Mouse (Mus musculus): ENCODE measurements at regions not wholly inside any gene's neighbourhood (a gene's known extent, or its start where the extent isn't known, plus 50 kb on each side); places are given as distances from the start of the nearest gene placed in this dataset.
A peak's percentile ranks its signal among the peaks of the same experiment; 100 is the strongest.

DNA sequence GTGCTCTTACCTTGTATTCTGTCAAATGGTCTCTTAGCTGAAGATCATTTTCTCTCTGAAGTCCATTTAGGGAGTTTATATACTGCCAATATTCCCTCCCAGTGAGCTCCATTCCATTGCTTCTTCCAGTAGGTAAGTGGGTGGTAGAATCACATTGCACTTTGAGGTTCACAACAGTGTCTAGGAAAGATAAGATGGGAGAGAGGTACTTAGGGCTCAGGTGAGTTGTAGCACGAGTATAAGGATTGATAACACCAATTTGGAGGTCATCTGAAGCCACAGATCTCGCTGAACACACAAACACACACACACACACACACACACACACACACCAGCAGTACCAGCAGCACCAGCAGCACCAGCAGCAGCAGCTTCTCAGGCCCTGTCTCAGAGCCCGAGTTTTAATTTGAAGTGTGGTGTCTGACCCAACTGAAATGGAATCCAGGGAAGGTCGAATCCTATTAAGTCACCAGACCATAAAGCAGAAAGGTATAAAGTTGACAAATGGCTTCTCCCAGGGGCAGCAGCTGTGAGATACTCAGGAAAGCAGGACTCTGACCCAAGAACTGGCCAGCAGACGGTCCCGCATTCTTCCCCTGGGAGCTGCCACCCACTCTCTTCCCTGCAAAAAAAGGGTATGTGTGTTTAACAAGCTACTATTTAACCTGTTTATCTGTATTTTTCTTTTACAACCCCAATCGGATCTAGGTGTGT is 561.9 kb upstream of the Cdh11 start:
- no peak for DNase-seq (ENCODE audit: low read depth, low spot score)

DNA sequence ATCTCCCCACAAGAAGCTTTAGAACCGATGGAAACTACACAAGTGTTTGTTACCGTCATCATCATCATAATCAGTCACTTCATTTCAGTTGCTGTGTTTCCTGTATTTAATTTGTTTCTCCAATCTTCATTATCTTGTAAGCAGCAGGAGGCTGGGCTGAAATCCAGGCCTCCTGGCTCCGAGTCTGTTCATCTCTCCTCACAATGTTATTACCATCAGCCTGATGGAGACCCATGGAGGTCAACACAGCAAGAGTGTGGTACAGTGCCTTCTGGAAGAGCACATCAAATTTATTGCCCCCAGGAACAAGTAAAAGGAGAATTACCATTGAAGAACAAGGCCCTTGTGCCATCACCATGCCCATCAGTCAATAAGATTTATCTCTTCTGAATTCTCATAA is 576.3 kb upstream of the Cdh11 start:
- DNase-seq (ENCODE audit: low read depth, low spot score): no peak

DNA sequence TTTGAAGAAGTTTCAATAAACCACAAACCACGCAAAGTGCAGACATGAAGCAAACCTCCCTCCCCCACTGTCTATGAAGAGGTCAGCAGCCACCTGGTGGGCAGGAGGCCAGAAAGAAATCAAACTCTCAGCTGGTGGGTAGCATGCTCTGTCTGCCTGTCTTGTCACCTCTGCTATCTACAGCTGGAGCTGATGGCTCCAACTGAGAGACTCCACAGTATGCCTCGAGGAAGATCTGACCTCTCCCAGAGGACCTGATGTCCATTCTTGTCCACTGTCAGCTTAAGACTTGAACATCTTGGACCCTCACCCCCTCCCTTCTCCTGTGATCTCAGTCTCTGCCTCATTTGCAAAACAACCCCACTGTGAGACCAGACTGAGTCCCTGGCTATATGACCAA is 585.0 kb upstream of the Cdh11 start:
- DNase-seq (ENCODE audit: low read depth, low spot score): no peak

DNA sequence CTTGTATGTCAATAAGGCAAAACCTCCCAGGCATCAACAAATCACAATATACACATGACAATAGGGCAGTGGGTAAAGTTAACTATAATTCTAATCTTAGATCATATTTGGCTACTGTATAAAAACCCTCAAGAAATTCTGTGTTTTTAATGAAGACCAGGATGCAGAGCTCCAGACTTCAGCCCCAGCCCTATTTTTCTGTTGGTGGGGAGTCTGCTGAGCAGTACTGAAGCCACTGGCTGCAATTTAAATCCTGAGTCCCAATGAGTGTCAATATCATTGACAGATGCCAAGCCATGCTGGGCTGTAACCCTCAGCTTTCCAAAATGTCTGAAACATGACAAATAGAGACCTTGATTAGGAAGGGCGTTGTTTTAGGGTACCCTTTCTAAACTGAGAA is 587.6 kb upstream of the Cdh11 start:
- no peak for DNase-seq (ENCODE audit: low read depth, low spot score)

- no peak for DNase-seq (ENCODE audit: low read depth, low spot score)
Observed at GRCm38 (mm10) chr8:103374151-103374550, 588.7 kb upstream of the Cdh11 start.

DNA sequence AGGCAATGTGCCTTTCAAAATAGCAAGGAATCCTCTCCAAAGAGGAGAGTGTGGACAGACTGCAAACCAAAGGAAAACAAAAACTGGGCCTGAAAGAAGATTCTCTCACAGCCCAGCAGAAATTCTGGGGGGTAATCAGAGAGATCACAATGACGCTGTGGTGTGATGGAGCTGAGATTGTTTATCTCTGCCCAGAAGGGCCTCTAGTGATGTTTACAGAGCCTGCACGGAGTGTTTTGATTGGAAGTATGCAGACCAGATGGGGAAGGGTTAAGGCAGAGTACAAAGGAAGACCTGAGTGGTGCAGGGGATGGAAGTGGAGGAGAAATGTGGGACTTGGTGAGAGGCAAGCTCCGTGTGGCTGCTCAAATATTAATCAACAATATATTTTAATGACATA is 593.1 kb upstream of the Cdh11 start:
- DNase-seq (ENCODE audit: low read depth, low spot score): no peak

DNA sequence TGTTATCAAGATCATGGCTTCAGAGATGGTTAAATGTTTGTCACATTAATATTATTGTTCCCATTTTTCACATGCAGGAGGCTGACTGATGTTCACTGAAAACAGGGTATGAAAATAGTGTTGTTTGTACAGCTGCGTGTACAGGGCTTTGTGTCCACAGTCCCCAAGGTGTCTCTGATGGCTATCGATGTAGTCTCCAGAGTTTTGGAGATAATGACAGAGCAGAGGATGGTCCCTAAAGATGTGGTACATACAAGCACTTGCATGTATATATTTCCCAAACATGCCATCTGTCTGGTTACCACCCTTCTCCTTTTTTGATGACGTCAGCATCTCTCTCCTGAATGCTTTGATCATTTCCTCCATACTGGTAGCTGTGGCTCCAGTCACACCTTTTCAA is 596.1 kb upstream of the Cdh11 start:
- DNase-seq (ENCODE audit: low read depth, low spot score): no peak

- DNase-seq (ENCODE audit: low read depth, low spot score): no peak
Observed at GRCm38 (mm10) chr8:103391359-103391758, 605.9 kb upstream of the Cdh11 start.

DNA sequence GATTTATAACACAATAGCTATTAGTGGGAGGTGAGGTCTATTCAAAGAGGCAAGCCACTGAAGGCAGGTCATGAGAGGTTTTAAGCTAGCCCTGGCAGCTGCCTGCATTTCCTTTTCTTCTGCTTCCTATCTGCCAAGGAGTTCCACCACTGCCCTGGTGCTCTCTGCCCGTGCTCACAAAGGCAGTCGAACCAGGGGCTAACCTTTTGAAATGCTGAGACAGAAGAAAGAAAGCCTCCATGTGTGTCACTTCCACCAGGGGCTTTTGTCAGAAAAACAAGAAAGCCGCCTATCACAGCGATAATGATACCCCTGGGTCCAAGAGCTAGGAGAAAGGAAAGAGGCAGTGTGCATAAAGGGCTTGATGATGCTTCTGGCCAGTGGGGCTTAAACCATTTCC is 609.9 kb upstream of the Cdh11 start:
- DNase-seq (ENCODE audit: low read depth, low spot score): no peak

DNA sequence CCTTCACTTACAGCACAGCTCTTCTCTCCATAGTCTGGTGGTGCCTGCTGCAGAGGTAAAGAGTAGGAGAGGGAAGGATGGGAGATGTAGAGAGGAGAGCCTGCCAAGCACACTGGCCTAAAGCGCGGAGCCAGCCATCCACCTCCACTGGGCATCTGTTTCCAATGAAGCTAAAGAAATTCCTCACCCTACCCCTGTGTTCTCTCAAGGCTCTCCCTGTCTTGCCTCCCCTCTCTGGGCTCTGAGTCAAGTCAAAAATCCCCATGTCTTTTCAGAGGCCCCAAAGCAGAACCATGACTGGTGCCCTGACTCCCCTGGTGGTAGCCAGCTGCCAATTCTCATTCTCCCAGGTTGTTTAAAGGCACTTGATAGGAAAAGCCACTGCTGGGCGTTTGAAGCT is 612.7 kb upstream of the Cdh11 start:
- DNase-seq (ENCODE audit: low read depth, low spot score): no peak

DNA sequence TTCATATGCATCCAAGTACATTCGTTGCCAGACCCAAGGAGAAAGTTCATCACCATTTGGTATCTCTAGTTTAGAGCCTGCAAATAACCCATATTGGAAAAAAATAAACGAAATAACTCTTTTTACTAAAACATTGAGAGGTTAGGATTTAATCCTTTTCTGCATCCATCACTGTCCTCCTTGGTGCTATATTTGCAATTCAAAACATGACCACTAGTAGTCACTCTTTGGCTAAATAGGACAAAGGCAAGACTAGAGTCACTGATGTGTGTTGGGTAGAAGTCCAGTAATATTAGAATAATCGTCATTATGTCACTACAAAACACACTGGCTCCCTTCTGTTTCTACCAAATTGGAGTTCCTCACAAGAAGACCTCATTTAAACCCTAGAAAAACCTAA is 614.0 kb upstream of the Cdh11 start:
- peak; percentile 40 for DNase-seq (ENCODE audit: low read depth, low spot score)

- DNase-seq (ENCODE audit: low read depth, low spot score): no peak
Observed at GRCm38 (mm10) chr8:103400143-103400542, 614.7 kb upstream of the Cdh11 start.

- DNase-seq (ENCODE audit: low read depth, low spot score): no peak
Observed at GRCm38 (mm10) chr8:103402731-103403130, 617.3 kb upstream of the Cdh11 start.

- DNase-seq (ENCODE audit: low read depth, low spot score): no peak
Observed at GRCm38 (mm10) chr8:103403826-103404225, 618.4 kb upstream of the Cdh11 start.

GRCm38 (mm10) chr8:103405787-103406186 is 620.3 kb upstream of the Cdh11 start:
- DNase-seq (ENCODE audit: low read depth, low spot score): no peak

DNA sequence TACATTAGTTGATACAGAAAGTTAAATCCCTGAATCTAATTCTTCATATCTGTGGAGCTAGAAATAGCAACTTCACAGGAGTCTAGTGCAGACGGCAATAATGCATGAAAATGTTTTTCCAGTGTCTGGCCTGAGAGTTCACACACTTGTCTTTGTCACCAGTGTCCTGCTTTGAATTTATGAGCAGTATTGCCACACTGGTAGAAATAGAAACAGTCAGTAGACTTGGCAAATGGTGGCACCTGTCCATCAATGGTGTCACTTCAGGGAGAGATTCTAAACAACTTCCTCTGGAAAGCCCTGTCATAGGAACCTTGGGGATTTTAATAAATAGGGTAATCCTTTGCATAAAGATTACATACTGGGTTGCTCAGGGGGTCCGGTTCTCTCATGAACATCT is 621.5 kb upstream of the Cdh11 start:
- DNase-seq (ENCODE audit: low read depth, low spot score): no peak

DNA sequence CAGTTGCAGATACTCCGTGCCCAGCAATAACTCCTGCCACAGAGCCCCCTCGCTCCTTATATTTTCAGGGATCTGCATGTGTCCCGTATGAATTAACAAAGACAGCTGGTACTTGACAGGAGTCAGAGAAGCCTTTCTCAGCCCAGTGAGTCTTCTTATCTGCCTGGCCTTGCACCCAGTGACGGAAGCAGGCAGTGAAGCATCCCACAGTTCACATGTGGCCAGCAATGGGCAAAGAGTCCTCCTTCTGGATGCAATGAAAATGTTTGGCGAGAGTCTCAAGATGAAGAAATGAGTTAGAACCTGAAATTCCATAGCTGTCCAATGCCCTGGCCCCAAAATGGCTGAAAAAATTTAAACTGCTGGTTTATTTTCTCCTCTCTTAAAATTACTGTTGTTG is 622.2 kb upstream of the Cdh11 start:
- DNase-seq (ENCODE audit: low read depth, low spot score): no peak

DNA sequence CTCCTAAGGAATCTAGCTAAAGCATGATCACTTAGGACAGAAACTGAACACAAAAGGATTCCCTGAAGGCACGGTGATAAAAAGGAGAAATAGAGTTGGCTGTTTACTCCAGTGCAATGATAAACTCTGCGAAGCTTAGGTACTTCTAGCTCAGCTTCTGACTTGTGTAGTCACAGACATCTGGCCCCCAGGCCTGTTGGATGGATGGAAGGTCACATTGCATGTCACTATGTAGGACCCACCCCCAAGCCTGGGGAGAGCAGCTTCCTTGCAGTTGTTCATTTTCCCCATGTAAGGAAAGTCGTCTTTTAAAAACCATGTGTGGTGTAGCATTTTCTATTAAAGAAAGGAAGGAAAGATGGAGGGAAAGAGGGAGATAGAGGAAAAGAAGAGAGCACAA is 623.0 kb upstream of the Cdh11 start:
- DNase-seq (ENCODE audit: low read depth, low spot score): no peak

- DNase-seq (ENCODE audit: low read depth, low spot score): peak; percentile 28
Observed at GRCm38 (mm10) chr8:103409121-103409551, 623.7 kb upstream of the Cdh11 start.

DNA sequence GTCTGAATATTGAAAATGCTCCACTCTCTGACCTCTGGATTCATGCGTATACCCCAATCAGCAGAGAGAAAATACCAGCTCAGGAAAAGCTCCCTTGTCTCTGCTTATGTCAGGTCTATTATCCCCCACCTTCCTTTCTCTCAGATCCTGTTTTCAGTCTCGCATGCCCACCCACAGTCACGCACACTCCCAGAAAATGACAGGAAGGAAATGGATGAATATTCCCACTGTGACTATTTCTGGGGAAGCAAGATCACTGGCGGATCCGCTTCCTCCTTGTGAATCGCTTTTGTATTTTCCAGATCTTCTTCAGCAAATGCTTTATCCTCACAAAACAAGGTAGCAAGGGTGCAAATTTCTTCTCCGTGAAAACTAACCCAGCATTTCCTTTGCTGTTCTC is 627.3 kb upstream of the Cdh11 start:
- no peak for DNase-seq (ENCODE audit: low read depth, low spot score)

DNA sequence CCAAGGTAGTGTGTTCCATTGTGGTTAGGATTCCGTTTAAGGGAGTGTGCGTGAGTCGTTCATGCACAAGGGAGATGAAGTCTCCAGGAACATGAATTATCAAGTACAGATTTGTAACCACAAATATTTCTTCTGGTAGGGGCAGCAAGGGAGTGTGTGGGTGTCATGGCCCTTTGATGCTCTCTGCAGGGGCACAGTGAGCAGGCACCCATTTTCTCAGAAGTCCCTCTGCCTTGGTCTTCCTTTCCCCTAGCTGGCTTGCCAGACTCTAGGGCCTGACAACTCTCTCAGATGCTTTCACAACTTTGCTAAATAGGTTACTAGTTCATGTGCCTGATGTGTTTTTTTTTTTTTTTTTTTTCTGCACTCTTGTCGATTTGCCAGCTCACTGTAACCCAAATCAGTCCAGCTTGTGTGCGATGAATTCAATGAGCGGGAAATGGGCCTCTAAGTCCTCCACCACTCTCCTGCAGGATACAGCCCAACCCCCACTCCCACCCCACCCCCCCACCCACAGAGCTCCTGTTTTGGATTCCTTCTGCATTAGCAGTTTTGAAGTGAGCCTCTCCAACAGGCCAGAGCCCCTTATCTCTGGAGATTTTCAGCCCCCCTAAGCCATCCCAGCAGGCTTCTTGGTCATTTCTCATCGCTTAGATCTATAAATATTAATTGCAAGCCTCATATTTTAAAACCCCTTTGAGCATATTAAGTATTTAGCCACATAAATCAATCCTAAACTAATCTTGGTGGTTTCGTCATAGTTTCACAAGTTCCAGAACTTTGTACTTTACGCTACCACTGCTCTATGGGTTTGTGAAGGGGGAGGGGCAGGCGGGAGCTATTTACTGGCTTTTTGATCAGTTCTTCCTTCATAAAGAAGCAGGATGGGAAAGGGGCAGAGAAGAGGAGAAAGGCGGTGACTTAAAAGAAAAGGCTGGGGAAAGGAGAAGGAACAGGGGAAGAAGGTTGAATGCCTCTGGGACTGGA is 628.4 kb upstream of the Cdh11 start:
- DNase-seq (ENCODE audit: low read depth, low spot score): no peak

DNA sequence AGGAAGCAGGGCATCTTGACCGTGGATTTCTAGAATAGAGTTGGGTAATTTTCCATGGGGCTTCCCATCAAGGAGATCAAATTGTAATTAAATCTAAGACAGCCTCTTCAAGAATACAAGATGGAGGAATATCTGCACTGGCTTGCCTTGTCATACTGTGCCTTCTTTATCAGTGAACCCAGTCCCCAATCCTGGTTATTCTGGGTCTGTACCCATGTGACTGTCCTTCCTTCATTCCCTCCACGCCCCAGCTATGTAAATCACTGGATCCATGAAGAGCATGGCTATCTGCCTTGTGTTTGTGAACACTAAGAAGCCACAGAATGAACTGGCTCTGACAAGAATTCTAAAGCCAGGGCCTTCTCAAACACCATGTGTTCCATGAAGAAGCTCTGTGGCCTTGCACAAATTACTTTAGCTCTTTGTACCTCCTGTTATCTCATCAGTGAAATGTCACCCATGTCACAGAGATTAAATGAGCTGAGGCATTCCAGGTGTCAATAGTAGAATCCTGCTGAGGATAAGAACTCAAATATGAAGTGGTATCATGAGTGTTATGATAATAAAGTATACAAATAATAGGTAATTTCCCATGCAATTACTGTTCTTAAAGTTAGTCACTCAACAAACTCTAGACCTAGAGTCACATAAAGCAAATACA is 637.0 kb upstream of the Cdh11 start:
- no peak for DNase-seq (ENCODE audit: low read depth, low spot score)
